Mouse (Mus musculus): ENCODE measurements around the gene Unc45a. TPM values are rescaled to one million over a fixed set of nuclear protein-coding genes. Genes with fewer than 3 reads are reported as not detected.

Unc45a gene
- 31.1 and 36.1 TPM in 2 replicates for polyA plus RNA-seq (2014; fragmentation: Nextera tagmentation; extraction: Ambion mirVana)

DNA sequence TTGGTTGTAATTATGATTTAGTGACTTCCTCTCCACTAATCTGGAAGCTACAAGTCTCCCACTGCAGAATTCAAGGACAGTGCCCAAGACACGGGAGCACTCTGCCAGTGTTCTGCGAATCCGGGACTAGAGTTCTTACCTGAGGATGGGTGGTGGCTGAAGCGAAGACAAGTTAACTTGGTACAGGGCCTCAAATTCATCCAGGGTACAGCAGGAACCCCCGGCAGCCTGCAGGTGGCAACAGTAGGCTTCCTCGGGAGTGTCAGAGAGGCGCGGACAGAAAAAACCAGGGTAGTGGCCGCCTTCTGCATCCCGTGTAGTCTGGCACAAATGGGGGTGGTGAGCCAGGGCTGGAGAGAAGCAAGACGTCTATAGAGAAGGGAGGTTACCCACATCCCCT is at the start of gene Unc45a:
Gene Unc45a (minus strand): TSS at position 213 of the 400 bp plus-strand sequence.
- H3K27me3 ChIP-seq (ENCODE audit: control insufficient read depth, insufficient read depth, low read length): no peaks in the 10 kb centered on the region
- 2% methylated on average over 11 of the region's 11 CpGs for WGBS
- H3K4me3 ChIP-seq (ENCODE audit: low read depth, low read length): peak within 1 kb of the TSS; percentile 59
- no peak within 1 kb of the TSS for H3K27ac ChIP-seq (ENCODE audit: low read depth, low read length)
- H3K9ac ChIP-seq (ENCODE audit: low read length): peak within 1 kb of the TSS; percentile 48
- H3K36me3 ChIP-seq (ENCODE audit: control insufficient read depth, insufficient read depth, low read length): no peaks in the 10 kb centered on the region; the same call in 1 of the 2 replicates
- ATAC-seq (replicated peaks; ENCODE audit: low FRiP score) (peak; percentile 60), DNase-seq (ENCODE audit: low spot score) (peak; percentile 84)
- no peaks in the 10 kb centered on the region for H3K9me3 ChIP-seq (ENCODE audit: control insufficient read depth, low read length)
- peaks cover 18% of the 10 kb centered on the region for H3K4me1 ChIP-seq (replicated peaks; ENCODE audit: control insufficient read depth, insufficient read depth, low read length)
- H3K4me2 ChIP-seq (ENCODE audit: low read depth, low read length, severe bottlenecking): peak within 1 kb of the TSS; percentile 84

DNA sequence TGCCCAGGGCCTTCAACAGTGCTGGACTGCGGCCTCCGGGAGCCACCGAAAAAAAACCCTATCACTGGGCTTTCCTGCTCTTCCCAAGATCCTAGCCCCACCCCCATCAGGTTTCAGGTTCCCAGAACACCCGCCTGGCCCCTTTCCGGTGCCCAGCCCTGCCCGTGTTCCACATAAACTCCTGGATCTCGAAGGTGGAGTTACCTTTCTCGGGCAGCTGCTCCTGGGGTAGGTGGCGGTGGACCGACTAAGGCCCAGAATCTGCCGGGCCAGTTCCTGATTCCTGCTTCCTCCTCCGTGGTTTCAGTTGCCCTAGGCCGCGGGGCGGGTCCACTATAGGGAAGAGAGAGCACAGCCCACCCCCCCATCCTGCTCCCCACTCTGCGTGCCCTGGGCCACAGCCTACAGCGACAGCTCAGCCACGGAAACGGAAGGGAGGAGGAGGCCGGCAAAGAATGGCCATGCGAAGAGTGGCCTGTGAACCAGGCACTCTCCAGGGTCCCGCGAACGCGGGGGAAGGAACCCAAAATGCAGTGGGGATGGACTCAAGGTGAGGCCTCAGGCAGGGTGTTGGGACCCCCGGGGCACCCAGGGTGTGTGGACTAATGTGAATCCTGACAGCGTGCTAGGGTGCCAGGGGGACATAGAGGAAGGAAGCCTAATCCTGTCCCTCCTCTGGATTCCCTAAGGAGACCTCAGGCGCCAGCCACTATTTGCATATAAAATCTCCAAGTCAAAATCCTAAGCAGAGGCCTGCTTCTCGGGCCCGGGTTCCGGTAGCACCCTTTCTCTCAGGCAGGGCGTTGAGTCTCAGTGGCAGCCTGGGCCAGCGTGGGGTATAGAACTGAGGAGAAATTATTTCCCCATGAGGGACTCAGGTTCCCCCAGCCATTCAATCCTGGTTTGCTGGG is 47.1 kb upstream of the Unc45a start, which contains the start of gene Fes:
Gene Fes (minus strand): TSS at position 314 of the 911 bp plus-strand sequence.
- DNase-seq (ENCODE audit: low spot score) (peak; percentile 66), ATAC-seq (replicated peaks; ENCODE audit: low FRiP score) (0 out of 2 replicates have a peak, but pooled peaks have one; percentile 21)
- H3K27ac ChIP-seq (ENCODE audit: low read depth, low read length): no peak within 1 kb of the TSS
- H3K9ac ChIP-seq (ENCODE audit: low read length): peak within 1 kb of the TSS; percentile 58
- peaks cover 9% of the 10 kb centered on the region; the same call in 1 of the 2 replicates for H3K27me3 ChIP-seq (ENCODE audit: control insufficient read depth, insufficient read depth, low read length)
- peaks cover 12% of the 10 kb centered on the region for H3K4me1 ChIP-seq (replicated peaks; ENCODE audit: control insufficient read depth, insufficient read depth, low read length)
- 8% methylated on average over 33 of the region's 33 CpGs for WGBS
- H3K4me3 ChIP-seq (ENCODE audit: low read depth, low read length): peak within 1 kb of the TSS; percentile 17
- no peaks in the 10 kb centered on the region; the same call in 1 of the 2 replicates for H3K36me3 ChIP-seq (ENCODE audit: control insufficient read depth, insufficient read depth, low read length)
- H3K9me3 ChIP-seq (ENCODE audit: control insufficient read depth, low read length): no peaks in the 10 kb centered on the region
- H3K4me2 ChIP-seq (ENCODE audit: low read depth, low read length, severe bottlenecking): peak within 1 kb of the TSS; percentile 43

DNA sequence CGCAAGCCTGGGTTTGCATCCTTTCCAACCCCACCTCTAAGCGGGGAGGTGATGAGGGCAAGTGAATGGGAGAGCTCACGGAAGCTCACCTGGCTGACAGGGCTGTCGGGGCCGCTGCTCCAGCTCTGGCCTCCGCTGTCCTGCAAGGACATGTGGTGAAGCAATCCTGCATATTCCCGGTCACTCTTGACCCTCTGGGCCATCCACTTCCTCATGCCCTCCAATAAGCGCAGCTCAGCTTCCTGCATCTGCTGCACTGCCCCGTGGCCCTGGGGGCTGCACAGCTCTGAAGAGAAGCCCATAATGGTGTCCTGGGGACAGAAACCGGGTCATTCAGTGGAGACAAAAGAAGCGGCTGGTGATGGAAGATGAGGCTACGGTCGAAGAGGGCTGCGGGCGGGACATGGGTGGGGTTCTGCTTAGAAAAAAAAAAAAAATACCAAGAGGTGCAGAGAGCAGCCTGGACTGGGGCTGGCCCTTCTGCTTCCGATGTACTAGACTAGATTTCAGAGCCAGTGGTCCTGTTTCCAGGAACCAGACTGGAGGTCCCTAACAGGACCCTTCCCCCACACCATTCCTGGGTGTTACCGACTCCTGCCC is 46.3 kb upstream of the Unc45a start:
- peak overlapping the region; percentile 58 for H3K9ac ChIP-seq (ENCODE audit: low read length)
- H3K9me3 ChIP-seq (ENCODE audit: control insufficient read depth, low read length): no peaks in the 10 kb centered on the region
- WGBS: 22% methylated on average over 17 of the region's 17 CpGs
- H3K27me3 ChIP-seq (ENCODE audit: control insufficient read depth, insufficient read depth, low read length): peaks cover 9% of the 10 kb centered on the region; the same call in 1 of the 2 replicates
- H3K36me3 ChIP-seq (ENCODE audit: control insufficient read depth, insufficient read depth, low read length): no peaks in the 10 kb centered on the region; the same call in 1 of the 2 replicates
- H3K4me1 ChIP-seq (replicated peaks; ENCODE audit: control insufficient read depth, insufficient read depth, low read length): peaks cover 12% of the 10 kb centered on the region
- H3K27ac ChIP-seq (ENCODE audit: low read depth, low read length): no peak overlapping the region
- H3K4me2 ChIP-seq (ENCODE audit: low read depth, low read length, severe bottlenecking): peak overlapping the region; percentile 43; the same call in 1 of the 2 replicates
- no peak for DNase-seq (ENCODE audit: low spot score)
- 0 out of 2 replicates have a peak, but pooled peaks have one; percentile 49 for ATAC-seq (replicated peaks; ENCODE audit: low FRiP score)
- peak overlapping the region; percentile 17; the same call in 1 of the 2 replicates for H3K4me3 ChIP-seq (ENCODE audit: low read depth, low read length)

DNA sequence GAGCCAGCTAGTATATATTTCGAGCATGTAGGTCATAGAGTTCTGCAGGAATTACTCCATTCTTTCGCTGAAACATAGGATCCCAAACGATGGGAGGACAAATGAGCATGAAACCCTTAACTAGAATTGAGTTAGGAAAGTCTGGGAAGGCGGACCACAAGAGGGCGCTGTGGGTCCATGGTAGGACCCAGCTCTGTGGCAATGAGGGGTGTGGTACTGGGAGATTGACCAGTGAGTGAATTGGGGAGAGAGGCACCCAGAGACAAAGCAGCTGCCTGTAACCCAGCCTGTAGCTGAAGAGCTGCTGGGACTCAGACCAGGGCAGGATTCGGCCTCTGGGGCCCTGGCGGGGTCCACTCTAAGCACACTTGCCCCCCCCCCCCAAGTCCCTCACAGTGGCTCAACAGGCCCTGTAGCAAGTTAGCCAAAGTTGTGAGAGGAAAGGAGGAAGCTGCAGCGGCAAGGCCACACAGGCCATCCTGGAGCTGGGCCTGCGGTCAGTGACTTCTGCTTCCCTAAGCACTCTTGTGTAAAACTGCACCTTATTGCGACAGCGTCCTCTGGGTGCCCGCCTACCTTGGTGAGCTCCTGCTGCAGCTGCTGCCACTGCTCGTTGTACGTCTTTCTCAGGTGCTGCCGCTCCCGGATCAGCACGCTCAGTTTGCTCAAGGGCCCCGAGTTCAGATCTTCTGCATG is 45.6 kb upstream of the Unc45a start:
- H3K4me1 ChIP-seq (replicated peaks; ENCODE audit: control insufficient read depth, insufficient read depth, low read length): peaks cover 12% of the 10 kb centered on the region
- peak overlapping the region; percentile 15; the same call in 1 of the 2 replicates for H3K4me2 ChIP-seq (ENCODE audit: low read depth, low read length, severe bottlenecking)
- ATAC-seq (replicated peaks; ENCODE audit: low FRiP score) (peak; percentile 78), DNase-seq (ENCODE audit: low spot score) (peak; percentile 95)
- H3K9ac ChIP-seq (ENCODE audit: low read length): peak overlapping the region; percentile 58; the same call in 1 of the 2 replicates
- H3K36me3 ChIP-seq (ENCODE audit: control insufficient read depth, insufficient read depth, low read length): no peaks in the 10 kb centered on the region; the same call in 1 of the 2 replicates
- WGBS: 35% methylated on average over 18 of the region's 18 CpGs
- no peak overlapping the region for H3K4me3 ChIP-seq (ENCODE audit: low read depth, low read length)
- no peaks in the 10 kb centered on the region for H3K9me3 ChIP-seq (ENCODE audit: control insufficient read depth, low read length)
- no peak overlapping the region for H3K27ac ChIP-seq (ENCODE audit: low read depth, low read length)
- H3K27me3 ChIP-seq (ENCODE audit: control insufficient read depth, insufficient read depth, low read length): peaks cover 9% of the 10 kb centered on the region; the same call in 1 of the 2 replicates

DNA sequence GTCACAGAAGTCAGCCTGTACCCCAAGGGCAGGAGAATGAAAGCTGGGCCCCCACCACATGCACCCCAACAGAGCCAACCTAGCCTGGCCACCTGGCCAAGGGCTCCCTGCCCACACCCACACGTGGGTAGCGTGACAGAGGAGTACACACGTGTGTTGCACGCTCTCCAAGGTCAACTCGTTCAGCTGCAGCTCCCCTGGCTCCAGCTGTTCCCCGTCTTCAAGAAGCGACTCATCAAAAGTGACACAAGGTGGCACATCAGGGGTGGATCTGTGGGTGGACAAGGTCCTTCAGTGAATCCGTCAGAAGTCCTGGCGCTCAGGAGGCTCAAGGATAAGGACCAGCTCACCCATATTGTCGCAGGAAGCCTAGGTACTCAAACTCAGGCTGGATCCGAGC is 42.1 kb upstream of the Unc45a start:
- no peak overlapping the region for H3K4me2 ChIP-seq (ENCODE audit: low read depth, low read length, severe bottlenecking)
- H3K4me3 ChIP-seq (ENCODE audit: low read depth, low read length): no peak overlapping the region
- H3K4me1 ChIP-seq (replicated peaks; ENCODE audit: control insufficient read depth, insufficient read depth, low read length): peaks cover 10% of the 10 kb centered on the region
- H3K9ac ChIP-seq (ENCODE audit: low read length): no peak overlapping the region
- no peak for DNase-seq (ENCODE audit: low spot score)
- peaks cover 9% of the 10 kb centered on the region; the same call in 1 of the 2 replicates for H3K27me3 ChIP-seq (ENCODE audit: control insufficient read depth, insufficient read depth, low read length)
- H3K9me3 ChIP-seq (ENCODE audit: control insufficient read depth, low read length): no peaks in the 10 kb centered on the region
- ATAC-seq (replicated peaks; ENCODE audit: low FRiP score): no peak
- H3K27ac ChIP-seq (ENCODE audit: low read depth, low read length): no peak overlapping the region
- no peaks in the 10 kb centered on the region for H3K36me3 ChIP-seq (ENCODE audit: control insufficient read depth, insufficient read depth, low read length)
- 72% methylated on average over 11 of the region's 11 CpGs for WGBS

DNA sequence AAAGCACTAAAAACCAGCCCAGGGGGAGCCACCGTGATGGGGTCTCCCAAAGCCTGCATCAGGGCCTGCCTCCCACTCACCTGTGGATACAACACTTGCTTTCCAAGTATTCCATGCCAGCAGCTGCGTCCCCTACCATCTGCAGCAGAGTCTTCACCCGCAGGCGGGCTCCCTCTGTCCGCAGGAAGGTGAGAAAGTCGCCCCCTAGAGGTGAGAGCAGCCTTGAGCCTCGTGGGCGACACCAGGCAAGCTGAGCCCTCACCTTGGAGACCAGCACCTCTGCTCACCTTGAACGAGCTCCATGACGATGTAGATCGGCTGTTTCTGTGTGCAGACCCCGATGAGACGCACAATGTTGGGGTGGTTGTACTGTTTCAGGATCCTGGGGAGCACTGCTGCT is 38.7 kb upstream of the Unc45a start:
- Histone ChIP-seq H3K9me3 (ENCODE audit: control insufficient read depth, low read length) (no peaks in the 10 kb centered on the region), H3K27me3 (ENCODE audit: control insufficient read depth, insufficient read depth, low read length) (no peaks in the 10 kb centered on the region), H3K4me2 (ENCODE audit: low read depth, low read length, severe bottlenecking) (no peak overlapping the region), H3K4me1 (replicated peaks; ENCODE audit: control insufficient read depth, insufficient read depth, low read length) (no peaks in the 10 kb centered on the region), H3K4me3 (ENCODE audit: low read depth, low read length) (no peak overlapping the region), H3K9ac (ENCODE audit: low read length) (no peak overlapping the region), H3K36me3 (ENCODE audit: control insufficient read depth, insufficient read depth, low read length) (no peaks in the 10 kb centered on the region), H3K27ac (ENCODE audit: low read depth, low read length) (no peak overlapping the region)
- DNase-seq (ENCODE audit: low spot score) (peak; percentile 73), ATAC-seq (replicated peaks; ENCODE audit: low FRiP score) (no peak)
- WGBS: 68% methylated on average over 13 of the region's 13 CpGs

DNA sequence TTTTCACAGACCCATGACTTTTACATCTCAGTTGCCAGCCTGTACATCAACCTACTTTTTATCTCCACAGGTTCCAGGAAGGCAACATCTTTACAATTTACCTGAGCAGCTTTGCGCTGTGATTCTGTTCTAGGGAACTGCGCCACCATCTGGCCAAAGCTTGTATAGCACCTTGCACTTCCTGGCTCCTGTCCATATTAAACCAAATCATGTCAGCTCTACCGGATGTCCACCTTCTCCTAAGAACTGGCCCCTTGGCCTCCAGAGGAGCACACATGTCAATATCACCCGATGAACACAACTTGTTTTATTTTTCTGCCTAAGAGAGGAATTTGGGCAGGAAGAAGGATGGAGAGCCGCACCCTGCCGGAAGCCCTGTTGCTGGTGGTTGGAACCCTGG is 36.7 kb upstream of the Unc45a start:
- Histone ChIP-seq H3K9me3 (ENCODE audit: control insufficient read depth, low read length) (no peaks in the 10 kb centered on the region), H3K27ac (ENCODE audit: low read depth, low read length) (no peak overlapping the region), H3K36me3 (ENCODE audit: control insufficient read depth, insufficient read depth, low read length) (no peaks in the 10 kb centered on the region), H3K27me3 (ENCODE audit: control insufficient read depth, insufficient read depth, low read length) (no peaks in the 10 kb centered on the region), H3K9ac (ENCODE audit: low read length) (no peak overlapping the region), H3K4me2 (ENCODE audit: low read depth, low read length, severe bottlenecking) (no peak overlapping the region), H3K4me3 (ENCODE audit: low read depth, low read length) (no peak overlapping the region), H3K4me1 (replicated peaks; ENCODE audit: control insufficient read depth, insufficient read depth, low read length) (no peaks in the 10 kb centered on the region)
- ATAC-seq (replicated peaks; ENCODE audit: low FRiP score) (no peak), DNase-seq (ENCODE audit: low spot score) (peak; percentile 79)
- WGBS: 37% methylated on average over 6 of the region's 6 CpGs

DNA sequence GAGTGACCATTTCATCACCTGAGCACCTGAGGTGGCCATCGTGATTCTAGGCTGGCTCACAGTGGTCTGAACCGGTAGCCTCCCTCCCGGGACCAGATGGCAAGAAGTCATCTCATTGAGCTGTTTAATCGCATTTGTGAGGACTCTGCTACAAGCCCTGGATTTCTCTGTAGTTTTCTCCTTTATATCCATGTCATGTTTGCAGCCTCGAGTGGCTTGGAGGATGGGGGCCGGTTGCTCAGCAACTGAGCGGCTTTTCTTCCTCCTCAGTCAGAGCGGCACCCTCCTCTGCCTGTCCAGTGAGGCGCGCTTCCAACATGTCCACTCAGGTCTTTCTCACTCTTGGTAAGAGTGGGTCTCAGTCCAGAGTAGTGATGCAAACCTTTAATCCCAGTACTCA is 35.4 kb upstream of the Unc45a start:
- H3K9ac ChIP-seq (ENCODE audit: low read length): no peak overlapping the region
- H3K9me3 ChIP-seq (ENCODE audit: control insufficient read depth, low read length): no peaks in the 10 kb centered on the region
- 0 out of 2 replicates have a peak, but pooled peaks cover 1% of the 10 kb centered on the region for H3K4me1 ChIP-seq (replicated peaks; ENCODE audit: control insufficient read depth, insufficient read depth, low read length)
- ATAC-seq (replicated peaks; ENCODE audit: low FRiP score) (no peak), DNase-seq (ENCODE audit: low spot score) (no peak)
- H3K27ac ChIP-seq (ENCODE audit: low read depth, low read length): no peak overlapping the region
- no peaks in the 10 kb centered on the region for H3K27me3 ChIP-seq (ENCODE audit: control insufficient read depth, insufficient read depth, low read length)
- no peaks in the 10 kb centered on the region for H3K36me3 ChIP-seq (ENCODE audit: control insufficient read depth, insufficient read depth, low read length)
- WGBS: 83% methylated on average over 10 of the region's 10 CpGs
- H3K4me2 ChIP-seq (ENCODE audit: low read depth, low read length, severe bottlenecking): no peak overlapping the region
- H3K4me3 ChIP-seq (ENCODE audit: low read depth, low read length): no peak overlapping the region
